Mouse (Mus musculus) brain, embryonic 18.5 days (tissue): ENCODE results near the gene Slco1a1.
"Not testable (repeated sequence)": the region's sequence is repeated elsewhere in the genome, so short reads cannot be mapped to it uniquely, and the experiment has no call there.

Experiments used
- DNase-seq: peaks from one replicate; pipeline ENCODE4 v3.0.0-alpha.2; 2012; ENCODE audit warnings: low read depth, low spot score

Gene Slco1a1

GRCm38 (mm10) chr6:141946862-141947261 lies at the start of gene Slco1a1:
TSS of gene Slco1a1 (minus strand) at chr6:141946962.
- no peak for DNase-seq

GRCm38 (mm10) chr6:141986772-141987171 lies 40.0 kb upstream of the Slco1a1 start:
- DNase-seq = no peak

- no peak for DNase-seq
These were observed 37.9 kb upstream of the Slco1a1 start for GRCm38 (mm10) chr6:141984644-141985043.

- DNase-seq = no peak
These were observed 15.7 kb upstream of the Slco1a1 start for GRCm38 (mm10) chr6:141962420-141962819.

GRCm38 (mm10) chr6:141961861-141962260 lies 15.1 kb upstream of the Slco1a1 start:
- DNase-seq = no peak

GRCm38 (mm10) chr6:141960482-141960881 lies 13.7 kb upstream of the Slco1a1 start:
- no peak for DNase-seq

GRCm38 (mm10) chr6:141940451-141940850 lies 6.3 kb downstream of the Slco1a1 start:
- DNase-seq = no peak

GRCm38 (mm10) chr6:141898197-141898596 lies 48.6 kb downstream of the Slco1a1 start:
- no peak for DNase-seq

GRCm38 (mm10) chr6:141889723-141890122 lies 57.0 kb downstream of the Slco1a1 start:
- no peak for DNase-seq

- no peak for DNase-seq
These were observed 58.5 kb downstream of the Slco1a1 start for GRCm38 (mm10) chr6:141888248-141888647.

- no peak for DNase-seq
These were observed 64.2 kb downstream of the Slco1a1 start for GRCm38 (mm10) chr6:141882581-141882980.

GRCm38 (mm10) chr6:141875742-141876141 lies 71.0 kb downstream of the Slco1a1 start:
- not testable (repeated sequence) for DNase-seq

- DNase-seq = no peak
These were observed 75.1 kb downstream of the Slco1a1 start for GRCm38 (mm10) chr6:141871711-141872110.

GRCm38 (mm10) chr6:141868735-141869134 lies 78.0 kb downstream of the Slco1a1 start:
- no peak for DNase-seq

- DNase-seq = no peak
These were observed 80.7 kb downstream of the Slco1a1 start for GRCm38 (mm10) chr6:141866026-141866425.

GRCm38 (mm10) chr6:141857735-141858531 lies 88.8 kb downstream of the Slco1a1 start:
- DNase-seq = no peak
